Mouse (Mus musculus): ENCODE measurements around the gene Gatb. TPM values are rescaled to one million over a fixed set of nuclear protein-coding genes. Genes with fewer than 3 reads are reported as not detected.

Gatb gene
- polyA plus RNA-seq, 1 experiment = 11.4 TPM

GRCm38 (mm10) chr3:85666736-85667135 is 92.8 kb downstream of the Gatb start:
- TF ChIP-seq CTCF (IDR thresholded peaks at IDR 0.05; ENCODE audit: low read depth, low read length) (no peak), POLR2A (IDR thresholded peaks at IDR 0.05; ENCODE audit: borderline replicate concordance, low read depth, low read length) (no peak)
- H3K4me3 ChIP-seq (ENCODE audit: insufficient read depth, low read length) = no peak overlapping the region

DNA sequence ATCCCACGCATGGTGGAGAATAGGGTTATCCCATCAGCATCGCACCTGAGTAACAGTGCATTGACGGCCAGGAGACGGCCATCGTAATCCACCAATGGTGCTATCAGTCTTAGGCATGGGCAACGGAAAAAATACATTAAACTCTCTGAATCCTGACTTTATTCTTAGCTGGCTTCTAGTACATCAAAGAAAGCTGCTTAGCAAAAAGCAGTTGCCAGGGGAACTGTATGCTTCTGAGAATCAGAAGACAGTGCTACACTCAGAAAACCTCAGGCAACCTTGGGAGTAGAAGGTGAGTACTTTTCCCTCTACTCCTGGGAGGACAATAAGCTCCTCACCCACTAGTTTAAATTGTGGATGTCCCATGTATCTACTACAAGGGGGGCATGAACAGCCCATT is 93.8 kb downstream of the Gatb start:
- Histone ChIP-seq H3K27ac (ENCODE audit: insufficient read depth, low read depth, low read length) (no peak overlapping the region), H3K4me3 (ENCODE audit: insufficient read depth, low read length) (no peak overlapping the region), H3K4me1 (ENCODE audit: control insufficient read depth, insufficient read depth, low read length) (no peaks in the 10 kb centered on the region)
- no peak for TF ChIP-seq POLR2A (IDR thresholded peaks at IDR 0.05; ENCODE audit: borderline replicate concordance, low read depth, low read length)
- TF ChIP-seq CTCF (IDR thresholded peaks at IDR 0.05; ENCODE audit: low read depth, low read length) = no peak

More at GRCm38 (mm10) chr3:85666736-85667135, 92.8 kb downstream of the Gatb start:
- Histone ChIP-seq H3K4me1 (ENCODE audit: control insufficient read depth, insufficient read depth, low read length) (no peaks in the 10 kb centered on the region), H3K27ac (ENCODE audit: insufficient read depth, low read depth, low read length) (no peak overlapping the region)

- TF ChIP-seq POLR2A (IDR thresholded peaks at IDR 0.05; ENCODE audit: borderline replicate concordance, low read depth, low read length) = no peak
- TF ChIP-seq CTCF (IDR thresholded peaks at IDR 0.05; ENCODE audit: low read depth, low read length) = no peak
- Histone ChIP-seq H3K27ac (ENCODE audit: insufficient read depth, low read depth, low read length) (no peak overlapping the region), H3K4me3 (ENCODE audit: insufficient read depth, low read length) (no peak overlapping the region), H3K4me1 (ENCODE audit: control insufficient read depth, insufficient read depth, low read length) (no peaks in the 10 kb centered on the region)
These were observed 95.9 kb downstream of the Gatb start for GRCm38 (mm10) chr3:85669844-85670243.

GRCm38 (mm10) chr3:85677133-85677532 is 103.2 kb downstream of the Gatb start:
- Histone ChIP-seq H3K4me3 (ENCODE audit: insufficient read depth, low read length) (no peak overlapping the region), H3K27ac (ENCODE audit: insufficient read depth, low read depth, low read length) (no peak overlapping the region), H3K4me1 (ENCODE audit: control insufficient read depth, insufficient read depth, low read length) (no peaks in the 10 kb centered on the region)
- TF ChIP-seq CTCF (IDR thresholded peaks at IDR 0.05; ENCODE audit: low read depth, low read length) = no peak
- no peak for TF ChIP-seq POLR2A (IDR thresholded peaks at IDR 0.05; ENCODE audit: borderline replicate concordance, low read depth, low read length)

- Histone ChIP-seq H3K4me3 (ENCODE audit: insufficient read depth, low read length) (no peak overlapping the region), H3K27ac (ENCODE audit: insufficient read depth, low read depth, low read length) (no peak overlapping the region), H3K4me1 (ENCODE audit: control insufficient read depth, insufficient read depth, low read length) (no peaks in the 10 kb centered on the region)
- no peak for TF ChIP-seq CTCF (IDR thresholded peaks at IDR 0.05; ENCODE audit: low read depth, low read length)
- TF ChIP-seq POLR2A (IDR thresholded peaks at IDR 0.05; ENCODE audit: borderline replicate concordance, low read depth, low read length) = no peak
These were observed 104.0 kb downstream of the Gatb start for GRCm38 (mm10) chr3:85677952-85678351.

DNA sequence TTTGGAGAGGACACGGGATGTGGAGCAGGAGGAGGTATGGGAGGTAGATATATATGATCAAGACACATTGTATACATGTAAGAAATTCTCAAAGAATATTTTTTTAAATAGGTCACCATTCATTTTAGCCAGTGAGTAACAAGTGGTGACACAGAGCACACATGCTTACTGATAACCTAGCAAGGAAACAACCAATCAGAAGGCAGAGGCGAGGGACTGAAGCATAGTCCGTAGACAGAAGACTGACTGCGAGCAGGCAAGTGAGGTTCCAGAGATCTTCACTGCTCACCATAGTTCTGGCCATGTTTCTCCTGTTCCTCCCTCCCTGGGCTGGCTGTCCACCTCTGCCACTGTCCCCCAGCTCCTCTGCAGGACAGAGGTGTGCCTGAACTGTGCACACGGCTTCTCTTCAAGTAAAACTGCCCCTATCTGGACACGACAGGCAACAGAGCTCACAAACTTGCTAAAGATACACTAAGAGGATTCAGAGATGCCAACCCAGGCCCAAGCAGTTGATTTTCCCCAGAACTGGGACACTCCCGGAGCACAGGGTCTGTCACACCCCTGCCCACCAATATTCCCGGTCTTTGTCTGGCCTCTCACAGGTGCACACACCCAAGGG is 105.5 kb downstream of the Gatb start:
- H3K4me1 ChIP-seq (ENCODE audit: control insufficient read depth, insufficient read depth, low read length) = no peaks in the 10 kb centered on the region
- TF ChIP-seq POLR2A (IDR thresholded peaks at IDR 0.05; ENCODE audit: borderline replicate concordance, low read depth, low read length) = no peak
- TF ChIP-seq CTCF (IDR thresholded peaks at IDR 0.05; ENCODE audit: low read depth, low read length) = no peak
- no peak overlapping the region for H3K4me3 ChIP-seq (ENCODE audit: insufficient read depth, low read length)

GRCm38 (mm10) chr3:85679960-85680359 is 106.0 kb downstream of the Gatb start:
- TF ChIP-seq CTCF (IDR thresholded peaks at IDR 0.05; ENCODE audit: low read depth, low read length) (no peak), POLR2A (IDR thresholded peaks at IDR 0.05; ENCODE audit: borderline replicate concordance, low read depth, low read length) (no peak)
- Histone ChIP-seq H3K27ac (ENCODE audit: insufficient read depth, low read depth, low read length) (no peak overlapping the region), H3K4me3 (ENCODE audit: insufficient read depth, low read length) (no peak overlapping the region), H3K4me1 (ENCODE audit: control insufficient read depth, insufficient read depth, low read length) (no peaks in the 10 kb centered on the region)

More for the DNA sequence above, 105.5 kb downstream of the Gatb start:
- no peak overlapping the region for H3K27ac ChIP-seq (ENCODE audit: insufficient read depth, low read depth, low read length)

DNA sequence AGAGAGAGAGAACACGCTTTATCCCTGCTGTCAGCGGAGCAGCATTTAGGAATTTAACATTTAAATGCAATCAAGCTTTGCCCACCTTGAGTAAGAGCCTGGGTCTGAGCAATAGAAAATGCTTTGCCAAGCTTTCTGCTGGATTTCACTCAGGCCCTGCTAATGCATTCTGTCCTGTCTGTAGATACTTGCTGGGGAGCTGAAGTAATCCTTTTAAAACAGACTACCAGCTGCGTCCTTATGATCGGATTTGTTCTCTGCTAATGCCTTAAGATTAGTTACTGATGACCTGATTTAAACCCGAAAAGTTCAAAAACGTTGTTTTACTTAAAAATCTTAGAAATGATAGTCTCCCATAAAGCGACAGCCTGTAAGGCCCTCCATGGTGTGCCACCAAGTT is 107.2 kb downstream of the Gatb start:
- H3K4me3 ChIP-seq (ENCODE audit: insufficient read depth, low read length) = no peak overlapping the region
- H3K4me1 ChIP-seq (ENCODE audit: control insufficient read depth, insufficient read depth, low read length) = no peaks in the 10 kb centered on the region
- H3K27ac ChIP-seq (ENCODE audit: insufficient read depth, low read depth, low read length) = no peak overlapping the region
- TF ChIP-seq CTCF (IDR thresholded peaks at IDR 0.05; ENCODE audit: low read depth, low read length) = no peak
- no peak for TF ChIP-seq POLR2A (IDR thresholded peaks at IDR 0.05; ENCODE audit: borderline replicate concordance, low read depth, low read length)

- Histone ChIP-seq H3K27ac (ENCODE audit: insufficient read depth, low read depth, low read length) (no peak overlapping the region), H3K4me1 (ENCODE audit: control insufficient read depth, insufficient read depth, low read length) (no peaks in the 10 kb centered on the region), H3K4me3 (ENCODE audit: insufficient read depth, low read length) (no peak overlapping the region)
- TF ChIP-seq CTCF (IDR thresholded peaks at IDR 0.05; ENCODE audit: low read depth, low read length) = no peak
- TF ChIP-seq POLR2A (IDR thresholded peaks at IDR 0.05; ENCODE audit: borderline replicate concordance, low read depth, low read length) = no peak
These were observed 109.7 kb downstream of the Gatb start for GRCm38 (mm10) chr3:85683618-85684017.

DNA sequence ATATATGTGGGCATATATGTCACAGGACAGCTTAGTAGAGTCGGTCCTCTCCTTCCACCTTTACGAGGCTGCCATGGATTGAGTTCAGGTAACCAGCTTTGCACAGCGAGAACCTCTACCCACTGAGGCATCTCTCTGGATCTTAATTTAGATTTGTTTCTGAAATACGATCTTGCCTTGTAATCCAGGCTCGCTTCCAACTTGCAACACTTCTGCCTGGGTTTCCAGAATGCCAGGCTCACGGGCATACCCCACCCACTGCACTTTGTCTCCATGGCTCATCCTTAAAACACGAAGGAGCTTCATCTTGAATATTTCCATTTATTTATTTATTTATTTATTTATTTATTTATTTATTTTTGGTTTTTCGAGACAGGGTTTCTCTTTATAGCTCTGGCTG is 111.4 kb downstream of the Gatb start:
- no peak for TF ChIP-seq POLR2A (IDR thresholded peaks at IDR 0.05; ENCODE audit: borderline replicate concordance, low read depth, low read length)
- TF ChIP-seq CTCF (IDR thresholded peaks at IDR 0.05; ENCODE audit: low read depth, low read length) = no peak
- no peak overlapping the region for H3K27ac ChIP-seq (ENCODE audit: insufficient read depth, low read depth, low read length)

More for the DNA sequence above, 111.4 kb downstream of the Gatb start:
- Histone ChIP-seq H3K4me1 (ENCODE audit: control insufficient read depth, insufficient read depth, low read length) (no peaks in the 10 kb centered on the region), H3K4me3 (ENCODE audit: insufficient read depth, low read length) (no peak overlapping the region)

All from bone marrow macrophage, adult 2 months (primary cell).